Mouse (Mus musculus) B cell, adult (primary cell): Measurements from ENCODE around the gene Mat2b. TPM values are rescaled to one million over a fixed set of nuclear protein-coding genes. Genes with fewer than 3 reads are reported as not detected.

Experiments used
- total RNA-seq: library from RNA; stranded (reverse); gene quantifications from 4 replicates; pipeline ENCODE4 v1.2.4, GENCODE M21; 2023; ENCODE audit not compliant: inconsistent age

Gene Mat2b
- 88.6 to 95.3 TPM (median 94.4 TPM) in 4 replicates for total RNA-seq

DNA sequence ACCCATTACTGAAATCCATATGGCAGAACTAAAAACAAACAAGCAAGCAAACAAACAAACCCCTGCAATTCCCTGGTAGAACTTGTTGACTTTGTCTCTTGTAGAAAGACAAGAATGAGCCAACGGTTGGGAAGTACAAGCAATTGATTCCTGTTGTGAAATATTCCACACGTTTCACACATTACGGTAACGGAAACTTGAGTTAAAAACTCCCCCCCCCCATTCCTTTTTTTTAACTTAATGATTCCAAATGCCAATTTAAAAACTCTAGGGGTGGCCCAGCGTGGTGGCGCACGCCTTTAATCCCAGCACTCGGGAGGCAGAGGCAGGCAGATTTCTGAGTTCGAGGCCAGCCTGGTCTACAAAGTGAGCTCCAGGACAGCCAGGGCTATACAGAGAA, at the start of gene Mat2b:
Mat2b (minus strand) TSS at position 101 of the 400 bp plus-strand sequence.

GRCm38 (mm10) chr11:40733339-40734174, 38.6 kb upstream of the Mat2b start, which contains the start of the genes Hmmr and Nudcd2:
Gene Hmmr, minus strand, starts transcription at chr11:40733422.
Gene Nudcd2, plus strand, starts transcription at chr11:40733667.

Other genes starting within 250 kb of the Mat2b start
- 0.51 to 1.5 TPM (median 0.93 TPM) in 4 replicates for gene Hmmr, start 38.2 kb upstream of the Mat2b start, total RNA-seq
- 11.1 to 15.3 TPM (median 12.7 TPM) in 4 replicates for gene Nudcd2, start 38.5 kb upstream of the Mat2b start, total RNA-seq
- 29.6 to 32.8 TPM (median 31.9 TPM) in 4 replicates for gene Ccng1, start 60.1 kb upstream of the Mat2b start, total RNA-seq